Mouse (Mus musculus): Measurements from ENCODE around the gene Mrps16. TPM values are rescaled to one million over a fixed set of nuclear protein-coding genes. Genes with fewer than 3 reads are reported as not detected.

Gene Mrps16
- 93.3 and 97.9 TPM in 2 replicates for polyA plus RNA-seq (2014; fragmentation: Nextera tagmentation; extraction: Ambion mirVana)

GRCm38 (mm10) chr14:20393205-20393913, at the start of gene Mrps16:
Mrps16 (minus strand) TSS chr14:20393634.
- Histone ChIP-seq H3K9me3 (replicated peaks; ENCODE audit: control insufficient read depth, low read length) (no peaks in the 10 kb centered on the region), H3K27ac (ENCODE audit: low read depth, low read length) (peak within 1 kb of the TSS; percentile 80), H3K9ac (ENCODE audit: low read depth, low read length) (peak within 1 kb of the TSS; percentile 92), H3K4me2 (peak within 1 kb of the TSS; percentile 73), H3K27me3 (ENCODE audit: control insufficient read depth, insufficient read depth, low read length) (no peaks in the 10 kb centered on the region), H3K36me3 (ENCODE audit: control insufficient read depth, insufficient read depth, low read length) (0 out of 2 replicates have a peak, but pooled peaks cover 5% of the 10 kb centered on the region), H3K4me1 (ENCODE audit: control insufficient read depth, insufficient read depth, low read length) (no peaks in the 10 kb centered on the region), H3K4me3 (ENCODE audit: low read depth, low read length) (peak within 1 kb of the TSS; percentile 80)
- under 1% methylated on average over 67 of the region's 68 CpGs for WGBS (ENCODE audit: insufficient replicate concordance)
- ATAC-seq (replicated peaks; ENCODE audit: insufficient number of reproducible peaks, low FRiP score, low TSS enrichment): peak; percentile 89

- WGBS (ENCODE audit: insufficient replicate concordance): 44% methylated on average over 17 of the region's 17 CpGs
- H3K4me1 ChIP-seq (ENCODE audit: control insufficient read depth, insufficient read depth, low read length): no peaks in the 10 kb centered on the region
- no peak overlapping the region for H3K4me3 ChIP-seq (ENCODE audit: low read depth, low read length)
- no peaks in the 10 kb centered on the region for H3K27me3 ChIP-seq (ENCODE audit: control insufficient read depth, insufficient read depth, low read length)
- H3K9ac ChIP-seq (ENCODE audit: low read depth, low read length): no peak overlapping the region
- H3K9me3 ChIP-seq (replicated peaks; ENCODE audit: control insufficient read depth, low read length): no peaks in the 10 kb centered on the region
- no peaks in the 10 kb centered on the region for H3K36me3 ChIP-seq (ENCODE audit: control insufficient read depth, insufficient read depth, low read length)
- no peak for ATAC-seq (replicated peaks; ENCODE audit: insufficient number of reproducible peaks, low FRiP score, low TSS enrichment)
- peak overlapping the region; percentile 43 for H3K4me2 ChIP-seq
- H3K27ac ChIP-seq (ENCODE audit: low read depth, low read length): no peak overlapping the region
Observed at GRCm38 (mm10) chr14:20442252-20442651, 48.8 kb upstream of the Mrps16 start.

GRCm38 (mm10) chr14:20436976-20437375, 43.5 kb upstream of the Mrps16 start:
- H3K4me3 ChIP-seq (ENCODE audit: low read depth, low read length): no peak overlapping the region
- 63% methylated on average over 6 of the region's 6 CpGs for WGBS (ENCODE audit: insufficient replicate concordance)
- H3K9ac ChIP-seq (ENCODE audit: low read depth, low read length): no peak overlapping the region
- H3K27ac ChIP-seq (ENCODE audit: low read depth, low read length): no peak overlapping the region
- ATAC-seq (replicated peaks; ENCODE audit: insufficient number of reproducible peaks, low FRiP score, low TSS enrichment): no peak
- no peaks in the 10 kb centered on the region for H3K9me3 ChIP-seq (replicated peaks; ENCODE audit: control insufficient read depth, low read length)
- no peaks in the 10 kb centered on the region for H3K27me3 ChIP-seq (ENCODE audit: control insufficient read depth, insufficient read depth, low read length)
- H3K4me2 ChIP-seq: no peak overlapping the region
- H3K36me3 ChIP-seq (ENCODE audit: control insufficient read depth, insufficient read depth, low read length): no peaks in the 10 kb centered on the region
- no peaks in the 10 kb centered on the region for H3K4me1 ChIP-seq (ENCODE audit: control insufficient read depth, insufficient read depth, low read length)

GRCm38 (mm10) chr14:20432420-20432819, 39.0 kb upstream of the Mrps16 start:
- no peak overlapping the region for H3K4me2 ChIP-seq
- H3K36me3 ChIP-seq (ENCODE audit: control insufficient read depth, insufficient read depth, low read length): no peaks in the 10 kb centered on the region
- H3K4me1 ChIP-seq (ENCODE audit: control insufficient read depth, insufficient read depth, low read length): no peaks in the 10 kb centered on the region
- WGBS (ENCODE audit: insufficient replicate concordance): 80% methylated on average over 4 of the region's 4 CpGs
- H3K4me3 ChIP-seq (ENCODE audit: low read depth, low read length): no peak overlapping the region
- no peak overlapping the region for H3K9ac ChIP-seq (ENCODE audit: low read depth, low read length)
- H3K27ac ChIP-seq (ENCODE audit: low read depth, low read length): no peak overlapping the region
- no peaks in the 10 kb centered on the region for H3K9me3 ChIP-seq (replicated peaks; ENCODE audit: control insufficient read depth, low read length)
- no peaks in the 10 kb centered on the region for H3K27me3 ChIP-seq (ENCODE audit: control insufficient read depth, insufficient read depth, low read length)
- ATAC-seq (replicated peaks; ENCODE audit: insufficient number of reproducible peaks, low FRiP score, low TSS enrichment): no peak

GRCm38 (mm10) chr14:20431726-20432125, 38.3 kb upstream of the Mrps16 start:
- H3K9ac ChIP-seq (ENCODE audit: low read depth, low read length): no peak overlapping the region
- ATAC-seq (replicated peaks; ENCODE audit: insufficient number of reproducible peaks, low FRiP score, low TSS enrichment): no peak

GRCm38 (mm10) chr14:20429833-20430232, 36.4 kb upstream of the Mrps16 start:
- no peaks in the 10 kb centered on the region for H3K36me3 ChIP-seq (ENCODE audit: control insufficient read depth, insufficient read depth, low read length)

More at GRCm38 (mm10) chr14:20431726-20432125, 38.3 kb upstream of the Mrps16 start:
- no peaks in the 10 kb centered on the region for H3K27me3 ChIP-seq (ENCODE audit: control insufficient read depth, insufficient read depth, low read length)
- WGBS (ENCODE audit: insufficient replicate concordance): 71% methylated on average over 6 of the region's 6 CpGs
- no peak overlapping the region for H3K4me3 ChIP-seq (ENCODE audit: low read depth, low read length)
- no peak overlapping the region for H3K4me2 ChIP-seq
- H3K27ac ChIP-seq (ENCODE audit: low read depth, low read length): no peak overlapping the region
- H3K36me3 ChIP-seq (ENCODE audit: control insufficient read depth, insufficient read depth, low read length): no peaks in the 10 kb centered on the region
- H3K9me3 ChIP-seq (replicated peaks; ENCODE audit: control insufficient read depth, low read length): no peaks in the 10 kb centered on the region
- H3K4me1 ChIP-seq (ENCODE audit: control insufficient read depth, insufficient read depth, low read length): no peaks in the 10 kb centered on the region

GRCm38 (mm10) chr14:20428593-20428992, 35.2 kb upstream of the Mrps16 start:
- Histone ChIP-seq H3K4me2 (no peak overlapping the region), H3K9me3 (replicated peaks; ENCODE audit: control insufficient read depth, low read length) (no peaks in the 10 kb centered on the region), H3K4me3 (ENCODE audit: low read depth, low read length) (no peak overlapping the region), H3K4me1 (ENCODE audit: control insufficient read depth, insufficient read depth, low read length) (no peaks in the 10 kb centered on the region), H3K27ac (ENCODE audit: low read depth, low read length) (no peak overlapping the region), H3K36me3 (ENCODE audit: control insufficient read depth, insufficient read depth, low read length) (no peaks in the 10 kb centered on the region), H3K27me3 (ENCODE audit: control insufficient read depth, insufficient read depth, low read length) (no peaks in the 10 kb centered on the region), H3K9ac (ENCODE audit: low read depth, low read length) (no peak overlapping the region)
- 31% methylated on average over 1 of the region's 1 CpGs for WGBS (ENCODE audit: insufficient replicate concordance)
- ATAC-seq (replicated peaks; ENCODE audit: insufficient number of reproducible peaks, low FRiP score, low TSS enrichment): no peak

More at GRCm38 (mm10) chr14:20429833-20430232, 36.4 kb upstream of the Mrps16 start:
- WGBS (ENCODE audit: insufficient replicate concordance): 51% methylated on average over 1 of the region's 1 CpGs
- Histone ChIP-seq H3K4me3 (ENCODE audit: low read depth, low read length) (no peak overlapping the region), H3K27ac (ENCODE audit: low read depth, low read length) (no peak overlapping the region), H3K4me2 (no peak overlapping the region), H3K9ac (ENCODE audit: low read depth, low read length) (no peak overlapping the region), H3K9me3 (replicated peaks; ENCODE audit: control insufficient read depth, low read length) (no peaks in the 10 kb centered on the region), H3K27me3 (ENCODE audit: control insufficient read depth, insufficient read depth, low read length) (no peaks in the 10 kb centered on the region), H3K4me1 (ENCODE audit: control insufficient read depth, insufficient read depth, low read length) (no peaks in the 10 kb centered on the region)
- ATAC-seq (replicated peaks; ENCODE audit: insufficient number of reproducible peaks, low FRiP score, low TSS enrichment): no peak

GRCm38 (mm10) chr14:20423046-20423445, 29.6 kb upstream of the Mrps16 start:
- no peak overlapping the region for H3K9ac ChIP-seq (ENCODE audit: low read depth, low read length)
- H3K27me3 ChIP-seq (ENCODE audit: control insufficient read depth, insufficient read depth, low read length): no peaks in the 10 kb centered on the region
- 86% methylated on average over 6 of the region's 6 CpGs for WGBS (ENCODE audit: insufficient replicate concordance)
- no peaks in the 10 kb centered on the region for H3K4me1 ChIP-seq (ENCODE audit: control insufficient read depth, insufficient read depth, low read length)
- ATAC-seq (replicated peaks; ENCODE audit: insufficient number of reproducible peaks, low FRiP score, low TSS enrichment): no peak
- H3K27ac ChIP-seq (ENCODE audit: low read depth, low read length): no peak overlapping the region
- no peak overlapping the region for H3K4me2 ChIP-seq
- no peaks in the 10 kb centered on the region for H3K36me3 ChIP-seq (ENCODE audit: control insufficient read depth, insufficient read depth, low read length)
- no peak overlapping the region for H3K4me3 ChIP-seq (ENCODE audit: low read depth, low read length)
- H3K9me3 ChIP-seq (replicated peaks; ENCODE audit: control insufficient read depth, low read length): no peaks in the 10 kb centered on the region

- Histone ChIP-seq H3K4me3 (ENCODE audit: low read depth, low read length) (no peak overlapping the region), H3K27me3 (ENCODE audit: control insufficient read depth, insufficient read depth, low read length) (no peaks in the 10 kb centered on the region), H3K4me2 (no peak overlapping the region), H3K4me1 (ENCODE audit: control insufficient read depth, insufficient read depth, low read length) (no peaks in the 10 kb centered on the region), H3K36me3 (ENCODE audit: control insufficient read depth, insufficient read depth, low read length) (no peaks in the 10 kb centered on the region), H3K27ac (ENCODE audit: low read depth, low read length) (no peak overlapping the region), H3K9ac (ENCODE audit: low read depth, low read length) (no peak overlapping the region), H3K9me3 (replicated peaks; ENCODE audit: control insufficient read depth, low read length) (no peaks in the 10 kb centered on the region)
- 59% methylated on average over 7 of the region's 7 CpGs for WGBS (ENCODE audit: insufficient replicate concordance)
- ATAC-seq (replicated peaks; ENCODE audit: insufficient number of reproducible peaks, low FRiP score, low TSS enrichment): no peak
Observed at GRCm38 (mm10) chr14:20422257-20422656, 28.8 kb upstream of the Mrps16 start.
